Mouse (Mus musculus) midbrain, postnatal 0 days (tissue): ENCODE measurements around the gene Chpf2. TPM values are rescaled to one million over a fixed set of nuclear protein-coding genes. Genes with fewer than 3 reads are reported as not detected.
"Not testable (repeated sequence)": the region's sequence is repeated elsewhere in the genome, so short reads cannot be mapped to it uniquely, and the experiment has no call there.

Experiments
- ATAC-seq: fragments of 200-750 bp; cut with Nextera tagmentation; 2 replicates; pipeline ENCODE4 v1.8.0; 2017; ENCODE audit warnings: moderate number of reproducible peaks, mild to moderate bottlenecking, moderate TSS enrichment, moderate library complexity; ENCODE audit not compliant: low FRiP score
- DNase-seq: peaks from one replicate; pipeline ENCODE4 v3.0.0-alpha.2; 2015; ENCODE audit warnings: low spot score
- H3K27ac ChIP-seq: fragments of 300-500 bp; sonication (generic); 2 replicates; pipeline ENCODE4 v1.5.1; 2014; ENCODE audit warnings: low read depth, mild to moderate bottlenecking, low read length, mixed read lengths
- H3K27me3 ChIP-seq: fragments of 300-500 bp; sonication (generic); 2 replicates; pipeline ENCODE4 v1.6.1; 2014; ENCODE audit warnings: low read length, control low read depth, mixed read lengths; ENCODE audit not compliant: insufficient read depth
- H3K36me3 ChIP-seq: fragments of 300-500 bp; sonication (generic); 2 replicates; pipeline ENCODE4 v1.6.1; 2014; ENCODE audit warnings: low read length, control low read depth, mixed read lengths; ENCODE audit not compliant: insufficient read depth
- H3K4me1 ChIP-seq: fragments of 300-500 bp; sonication (generic); 2 replicates; pipeline ENCODE4 v1.6.1; 2014; ENCODE audit warnings: mild to moderate bottlenecking, control low read depth, antibody characterized with exemption, low read length, mixed read lengths; ENCODE audit not compliant: insufficient read depth
- H3K4me2 ChIP-seq: fragments of 300-500 bp; sonication (generic); 2 replicates; pipeline ENCODE4 v1.6.1; 2014; ENCODE audit warnings: low read depth, mild to moderate bottlenecking, low read length, mixed read lengths; ENCODE audit not compliant: poor library complexity, severe bottlenecking
- H3K4me3 ChIP-seq: fragments of 300-500 bp; sonication (generic); 2 replicates; pipeline ENCODE4 v1.5.1; 2014; ENCODE audit warnings: low read depth, mild to moderate bottlenecking, low read length, moderate library complexity
- H3K9ac ChIP-seq: fragments of 300-500 bp; sonication (generic); replicated peaks from 2 replicates; pipeline ENCODE4 v1.6.1; 2014; ENCODE audit warnings: mild to moderate bottlenecking, low read length, moderate library complexity, mixed read lengths; ENCODE audit not compliant: poor library complexity, severe bottlenecking
- H3K9me3 ChIP-seq: fragments of 300-500 bp; sonication (generic); 2 replicates; pipeline ENCODE4 v1.6.1; 2016; ENCODE audit warnings: low read length, control low read depth
- CTCF ChIP-seq: IDR thresholded peaks from 2 replicates; pipeline ENCODE4 v1.5.1; 2016; ENCODE audit warnings: antibody characterized with exemption, mild to moderate bottlenecking
- WGBS: fragments of 180-500 bp; shearing (Covaris S2); extraction: QIAGEN DNeasy Blood & Tissue Kit; methylation state at CpG from one replicate; pipeline ENCODE4 v1.1.7; 2014; 5-methylcytosine and 5-hydroxymethylcytosine counted together
- polyA plus RNA-seq: library from polyadenylated mRNA; unstranded; fragments of >200 nt; fragmentation: Nextera tagmentation; extraction: Ambion mirVana; gene quantifications from 2 replicates; pipeline ENCODE4 v1.2.1, GENCODE M21; 2015
- total RNA-seq: library from RNA; depleted of rRNA; stranded (reverse); fragments of >200 nt; gene quantifications from 2 replicates; pipeline ENCODE4 v1.2.3, GENCODE M21; 2014

Gene Chpf2
- total and polyA plus RNA-seq, 2 experiments from 2014 or later: 25.5 to 32.8 TPM

DNA sequence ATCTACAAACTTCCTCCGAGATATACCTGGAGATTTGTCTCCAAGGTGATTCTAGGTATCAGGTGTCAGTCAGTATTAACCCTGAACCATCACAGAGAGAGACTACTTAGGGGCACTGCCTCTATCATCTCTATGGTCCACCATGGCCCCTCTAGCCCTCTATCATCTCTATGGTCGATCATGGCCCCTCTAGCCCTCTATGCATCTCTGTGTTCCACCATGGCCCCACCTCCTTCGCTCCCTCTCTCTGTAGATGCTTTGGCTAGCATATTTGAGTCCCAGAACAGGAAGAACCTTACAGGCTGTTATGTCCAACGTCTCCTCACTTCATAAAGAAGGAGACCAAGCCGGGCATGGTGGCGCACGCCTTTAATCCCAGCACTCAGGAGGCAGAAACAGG is 43.9 kb upstream of the Chpf2 start:
- H3K4me2 ChIP-seq: no peak overlapping the region
- TF ChIP-seq CTCF: no peak
- no peak for DNase-seq
- H3K9me3 ChIP-seq: no peaks in the 10 kb centered on the region
- no peak overlapping the region for H3K4me3 ChIP-seq
- no peak overlapping the region for H3K27ac ChIP-seq
- no peaks in the 10 kb centered on the region for H3K4me1 ChIP-seq
- no peaks in the 10 kb centered on the region for H3K36me3 ChIP-seq
- no peak overlapping the region for H3K9ac ChIP-seq
- 74% methylated on average over 7 of the region's 7 CpGs for WGBS
- H3K27me3 ChIP-seq: no peaks in the 10 kb centered on the region; the same call in 1 of the 2 replicates
- no peak for ATAC-seq

GRCm38 (mm10) chr5:24550598-24551316 is 35.8 kb upstream of the Chpf2 start:
- H3K9me3 ChIP-seq: no peaks in the 10 kb centered on the region
- no peaks in the 10 kb centered on the region for H3K36me3 ChIP-seq
- H3K4me1 ChIP-seq: no peaks in the 10 kb centered on the region; the same call in 1 of the 2 replicates
- H3K4me2 ChIP-seq: peak overlapping the region; percentile 39
- peak; percentile 79 for DNase-seq
- H3K9ac ChIP-seq: no peak overlapping the region; the same call in 1 of the 2 replicates
- no peak overlapping the region for H3K4me3 ChIP-seq
- H3K27ac ChIP-seq: no peak overlapping the region
- ATAC-seq: peak; percentile 52; the same call in 1 of the 2 replicates
- no peaks in the 10 kb centered on the region; the same call in 1 of the 2 replicates for H3K27me3 ChIP-seq
- 32% methylated on average over 25 of the region's 26 CpGs for WGBS
- no peak for TF ChIP-seq CTCF

DNA sequence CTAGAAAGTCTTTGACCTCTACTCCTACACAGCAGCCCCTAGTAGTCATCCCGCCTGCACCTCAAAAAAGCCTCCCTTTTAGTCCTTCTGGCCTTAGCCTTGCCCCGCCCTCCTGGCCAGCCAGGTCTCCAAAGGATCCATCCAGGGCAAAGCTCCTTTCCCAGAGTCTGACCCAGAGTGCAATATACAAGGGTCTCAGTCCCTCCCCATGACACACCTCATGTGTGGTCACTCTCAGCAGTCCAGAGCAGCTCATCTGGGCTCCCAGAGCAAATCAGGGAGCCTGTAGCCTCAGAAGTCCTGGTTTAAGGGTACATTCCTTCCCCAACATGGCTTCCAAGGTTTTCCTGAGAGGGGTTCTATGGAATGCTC is 35.2 kb upstream of the Chpf2 start:
- H3K4me1 ChIP-seq: no peaks in the 10 kb centered on the region; the same call in 1 of the 2 replicates
- no peaks in the 10 kb centered on the region for H3K36me3 ChIP-seq
- H3K9me3 ChIP-seq: no peaks in the 10 kb centered on the region
- H3K27ac ChIP-seq: no peak overlapping the region
- H3K4me2 ChIP-seq: peak overlapping the region; percentile 39
- ATAC-seq (no peak), DNase-seq (no peak)
- WGBS: 55% methylated on average over 2 of the region's 2 CpGs
- no peak overlapping the region for H3K4me3 ChIP-seq
- no peak overlapping the region for H3K9ac ChIP-seq
- TF ChIP-seq CTCF: no peak
- no peaks in the 10 kb centered on the region; the same call in 1 of the 2 replicates for H3K27me3 ChIP-seq

- no peaks in the 10 kb centered on the region for H3K9me3 ChIP-seq
- WGBS: 74% methylated on average over 5 of the region's 5 CpGs
- no peak for ATAC-seq
- DNase-seq: no peak
- no peaks in the 10 kb centered on the region for H3K36me3 ChIP-seq
- TF ChIP-seq CTCF: no peak
- H3K27me3 ChIP-seq: no peaks in the 10 kb centered on the region; the same call in 1 of the 2 replicates
- no peak overlapping the region for H3K4me2 ChIP-seq
- no peak overlapping the region for H3K9ac ChIP-seq
- no peak overlapping the region for H3K4me3 ChIP-seq
- H3K4me1 ChIP-seq: no peaks in the 10 kb centered on the region; the same call in 1 of the 2 replicates
- H3K27ac ChIP-seq: no peak overlapping the region
Measured at GRCm38 (mm10) chr5:24553621-24554244, 32.8 kb upstream of the Chpf2 start.

GRCm38 (mm10) chr5:24555335-24555734 is 31.2 kb upstream of the Chpf2 start:
- H3K36me3 ChIP-seq, H3K27me3 ChIP-seq, ATAC-seq, H3K27ac ChIP-seq, H3K4me3 ChIP-seq, H3K4me2 ChIP-seq, DNase-seq, H3K9me3 ChIP-seq, H3K4me1 ChIP-seq, H3K9ac ChIP-seq: not testable (repeated sequence)
- WGBS: 92% methylated on average over 7 of the region's 7 CpGs

- H3K4me3 ChIP-seq: no peak within 1 kb of the TSS
- no peaks in the 10 kb centered on the region for H3K36me3 ChIP-seq
- no peaks in the 10 kb centered on the region for H3K9me3 ChIP-seq
- H3K27me3 ChIP-seq: no peaks in the 10 kb centered on the region; the same call in 1 of the 2 replicates
- 81% methylated on average over 2 of the region's 2 CpGs for WGBS
- TF ChIP-seq CTCF: no peak
- H3K4me2 ChIP-seq: no peak within 1 kb of the TSS
- no peak within 1 kb of the TSS for H3K9ac ChIP-seq
- no peak for DNase-seq
- no peak within 1 kb of the TSS for H3K27ac ChIP-seq
- ATAC-seq: no peak
- no peaks in the 10 kb centered on the region for H3K4me1 ChIP-seq
Measured at GRCm38 (mm10) chr5:24556709-24557108, 29.8 kb upstream of the Chpf2 start, which contains the start of gene 4931409K22Rik. Gene 4931409K22Rik (minus strand): TSS chr5:24556809.
